Mouse (Mus musculus) cerebellum, adult 2 months (tissue): ENCODE measurements at regions not wholly inside any gene's neighbourhood (a gene's known extent, or its start where the extent isn't known, plus 50 kb on each side); places are given as distances from the start of the nearest gene placed in this dataset.

Experiments used
- CTCF ChIP-seq: fragments of 200-500 bp; IDR thresholded peaks from 2 replicates; pipeline ENCODE4 v1.5.1; 2011; ENCODE audit warnings: low read depth, mild to moderate bottlenecking, control low read depth, low read length, moderate library complexity, borderline replicate concordance; ENCODE audit not compliant: insufficient read depth
- POLR2A ChIP-seq: fragments of 200-500 bp; IDR thresholded peaks from 2 replicates; pipeline ENCODE4 v1.6.1; 2011; ENCODE audit warnings: low read length, control low read depth, borderline replicate concordance; ENCODE audit not compliant: insufficient read depth

GRCm38 (mm10) chr2:3957491-3957890, 60.0 kb upstream of the Frmd4a start:
- TF ChIP-seq CTCF (no peak), POLR2A (no peak)
